Mouse (Mus musculus) ZHBTc4 (cell line): ENCODE measurements around the gene Cfhr1.

ENCODE experiments used
- DNase-seq: peaks from one replicate; pipeline ENCODE4 v3.0.0-alpha.2; 2011; ENCODE audit warnings: low read depth, low spot score

Cfhr1 gene

DNA sequence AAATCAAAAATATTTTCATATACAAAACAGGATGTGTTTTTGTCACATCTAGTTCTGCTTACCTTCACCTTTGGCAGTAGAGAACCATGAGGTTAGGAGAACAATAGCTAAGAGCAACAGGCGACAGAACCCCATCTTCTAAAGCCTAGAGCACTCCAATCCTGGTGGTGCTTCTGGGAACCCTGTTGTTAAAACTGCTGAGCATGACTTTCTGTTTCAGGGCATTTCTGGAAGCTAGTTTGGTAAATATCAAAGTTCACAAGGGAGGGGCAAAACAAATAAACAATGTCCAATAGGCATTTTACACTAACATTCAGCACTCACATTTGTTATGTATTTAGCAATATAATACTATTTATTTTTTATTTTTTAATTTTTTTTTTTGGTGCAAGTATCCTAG is at the start of gene Cfhr1:
Gene Cfhr1, minus strand, starts transcription at position 249 of the 400 bp plus-strand sequence.
- no peak for DNase-seq

DNA sequence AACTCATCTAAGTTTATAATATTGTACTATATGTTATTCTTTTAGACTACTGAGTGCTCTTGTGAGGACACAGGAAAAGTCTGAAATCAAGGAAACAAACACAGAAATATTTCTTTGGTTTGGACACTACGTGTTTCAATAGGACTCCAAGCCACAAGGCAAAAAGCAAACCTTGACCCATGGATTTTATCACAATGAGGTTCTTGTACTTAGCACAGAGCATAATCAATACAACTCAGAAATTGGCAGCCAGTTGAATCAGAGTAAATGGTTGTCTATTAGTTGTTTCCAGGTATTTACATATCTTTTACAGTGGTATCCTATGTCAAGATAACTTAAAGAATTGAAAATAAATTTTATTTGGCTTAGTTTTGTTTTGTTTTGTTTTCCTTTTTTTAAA is 8.8 kb downstream of the Cfhr1 start:
- no peak for DNase-seq

DNA sequence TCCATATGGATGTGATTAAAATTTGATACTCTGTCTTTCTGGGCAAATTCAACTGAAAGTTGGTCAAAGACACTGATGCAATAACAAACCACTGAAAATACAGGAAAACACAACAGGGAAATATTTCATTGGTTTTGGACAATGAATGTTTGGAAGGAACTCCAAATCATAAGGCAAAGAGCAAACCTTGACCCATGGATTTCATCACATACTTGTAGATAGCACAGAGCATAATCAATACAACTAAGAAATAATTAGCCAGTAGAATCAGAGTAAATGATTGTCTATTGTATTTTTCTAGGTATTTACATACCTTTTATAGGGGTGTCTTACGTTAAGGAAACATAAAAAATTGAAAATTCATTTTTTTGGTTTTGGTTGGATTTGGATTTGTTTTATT is 11.5 kb downstream of the Cfhr1 start:
- DNase-seq = no peak

DNA sequence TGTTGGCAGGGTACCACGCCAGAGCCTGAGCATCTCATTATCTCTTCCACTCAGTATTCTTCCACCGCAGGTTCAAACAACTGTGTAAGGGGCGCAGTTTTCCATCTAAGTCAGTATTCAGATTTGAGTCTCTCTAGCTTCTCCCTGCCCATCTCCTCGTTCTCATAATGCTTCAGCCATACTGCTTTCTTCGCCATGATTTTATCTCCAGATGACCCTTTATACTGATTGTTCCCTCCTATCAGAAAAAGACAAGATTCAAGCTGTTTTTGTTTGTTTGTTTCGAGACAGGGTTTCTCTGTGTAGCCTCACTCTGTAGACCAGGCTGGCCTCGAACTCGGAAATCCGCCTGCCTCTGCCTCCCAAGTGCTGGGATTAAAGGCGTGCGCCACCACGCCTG is 45.5 kb downstream of the Cfhr1 start:
- peak; percentile 25 for DNase-seq

DNA sequence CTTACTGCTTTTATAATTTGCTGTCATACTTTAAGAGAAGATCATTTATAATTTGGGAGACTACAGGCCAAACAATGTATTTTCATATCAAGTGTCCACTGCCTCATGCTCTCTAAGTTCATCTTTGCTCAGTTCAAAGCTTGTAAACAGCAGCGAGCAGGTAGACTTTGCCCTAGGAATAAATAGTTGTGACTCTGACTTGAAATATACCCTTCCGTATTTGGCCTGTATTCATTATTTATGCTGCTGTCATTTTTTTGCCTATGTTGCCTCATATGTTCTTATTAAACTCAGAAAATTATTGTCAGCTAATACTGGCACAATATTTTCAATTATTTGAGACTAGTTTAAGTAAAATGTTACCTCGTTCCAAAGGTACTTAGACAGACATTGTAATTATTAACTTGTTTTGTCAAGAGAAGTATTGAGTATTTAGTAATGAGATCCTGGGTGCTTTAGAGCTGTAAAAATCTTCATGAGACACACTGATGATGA is 58.8 kb downstream of the Cfhr1 start, which contains the start of gene F13b:
Gene F13b, plus strand, starts transcription at position 445 of the 495 bp plus-strand sequence.
- no peak for DNase-seq

DNA sequence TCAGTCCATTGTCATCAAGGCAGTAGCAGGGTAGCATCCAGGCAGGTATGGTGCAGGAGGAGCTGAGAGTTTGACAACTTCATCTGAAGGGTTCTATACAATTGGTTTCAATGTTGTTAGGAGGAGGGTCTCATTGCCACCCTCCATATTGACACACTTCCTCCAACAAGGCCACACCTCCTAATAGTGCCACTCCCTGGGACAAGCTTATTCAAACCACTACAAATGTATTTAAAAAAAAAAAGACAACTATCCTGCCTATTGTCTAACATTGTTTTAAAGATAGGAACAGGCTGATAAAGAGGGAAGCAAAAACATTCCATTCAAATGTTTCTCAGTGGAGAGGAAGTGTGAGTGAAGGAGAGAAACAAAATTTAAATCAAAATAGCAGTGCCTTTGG is 60.3 kb downstream of the Cfhr1 start:
- peak; percentile 51 for DNase-seq
